Mouse (Mus musculus): Measurements from ENCODE around the gene Ddx60. TPM values are rescaled to one million over a fixed set of nuclear protein-coding genes. Genes with fewer than 3 reads are reported as not detected.

The Ddx60 gene
- 32.6 and 40.1 TPM in 2 replicates for total RNA-seq (2023)

DNA sequence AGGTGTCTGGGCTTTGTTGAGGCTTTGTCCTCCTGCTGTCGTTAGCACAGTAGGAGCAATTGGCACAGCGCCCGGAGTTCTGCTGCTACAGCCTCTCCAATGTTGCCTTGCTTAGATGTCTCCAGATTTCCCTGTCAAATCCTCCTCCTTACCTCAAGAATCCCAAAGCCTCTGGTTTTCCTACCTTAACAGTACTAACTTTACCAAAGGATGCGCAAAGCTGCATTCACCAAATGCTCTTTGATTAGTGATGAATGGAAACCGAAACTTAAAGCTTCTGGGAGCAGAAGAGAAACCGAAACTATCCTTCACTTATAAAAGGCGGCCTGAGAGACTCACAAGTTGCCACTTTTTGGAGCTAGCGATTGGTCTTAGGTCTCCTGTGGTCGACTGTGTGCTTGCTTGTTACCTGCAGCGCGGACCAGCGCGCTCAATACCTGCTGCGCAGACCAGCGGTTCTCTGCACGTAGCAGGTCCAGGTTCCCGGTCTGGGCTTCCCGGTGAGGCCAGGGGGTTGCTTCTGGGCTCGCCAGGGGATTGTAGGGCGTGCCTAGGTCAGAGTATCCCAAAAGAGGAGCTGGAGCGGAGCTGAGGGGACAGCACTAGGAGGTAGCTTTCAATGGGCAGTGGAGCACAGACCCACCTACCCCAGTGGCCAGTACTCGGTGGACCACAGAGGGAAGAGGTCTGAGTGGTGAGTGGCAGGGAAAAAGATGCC is at the start of gene Ddx60:
Ddx60 (plus strand) TSS at position 311 of the 718 bp plus-strand sequence.

DNA sequence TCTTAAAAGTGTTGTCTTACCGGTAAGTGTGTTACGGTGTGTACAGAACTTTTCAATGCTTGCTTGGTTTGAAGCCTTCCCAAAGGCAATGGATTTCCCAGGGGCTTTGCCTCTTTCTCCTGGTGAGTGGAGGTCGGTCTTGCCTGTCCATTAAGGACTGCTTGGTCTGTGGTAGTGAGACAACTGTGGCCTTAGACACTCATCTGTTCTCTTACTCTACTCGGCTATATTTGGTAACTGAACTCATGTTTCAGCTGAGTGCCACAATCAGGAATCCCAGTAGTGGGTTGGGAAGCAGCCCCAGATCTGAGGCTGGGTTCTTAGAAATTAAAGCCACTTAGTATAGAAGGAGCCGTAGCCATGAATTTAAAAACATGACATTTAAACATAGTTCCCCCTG is 25.4 kb upstream of the Ddx60 start, which contains the start of gene Palld:
Palld (minus strand) TSS at position 170 of the 400 bp plus-strand sequence.

Other genes starting within 250 kb of the Ddx60 start
- gene Palld, start 25.4 kb upstream of the Ddx60 start, total RNA-seq (2023) = 0.63 and 0.98 TPM in 2 replicates
- gene Anxa10, start 195.1 kb downstream of the Ddx60 start, total RNA-seq (2023) = not detected in 2 replicates

Data from neutrophil, adult 65 days (primary cell).